Mouse (Mus musculus) midbrain, embryonic 14.5 days (tissue): Measurements from ENCODE around the gene Gm20820. TPM values are rescaled to one million over a fixed set of nuclear protein-coding genes. Genes with fewer than 3 reads are reported as not detected.
"Not testable (repeated sequence)": the region's sequence is repeated elsewhere in the genome, so short reads cannot be mapped to it uniquely, and the experiment has no call there.

Source experiments
- ATAC-seq: fragments of 200-750 bp; cut with Nextera tagmentation; 2 replicates; pipeline ENCODE4 v1.8.0; 2017; ENCODE audit warnings: moderate number of reproducible peaks, moderate library complexity; ENCODE audit not compliant: low FRiP score, low TSS enrichment
- DNase-seq: peaks from one replicate; pipeline ENCODE4 v3.0.0-alpha.2; 2015
- H3K27ac ChIP-seq: fragments of 300-500 bp; sonication (generic); replicated peaks from 2 replicates; pipeline ENCODE4 v1.5.1; 2014; ENCODE audit warnings: mild to moderate bottlenecking, low read depth, low read length, moderate library complexity
- H3K27me3 ChIP-seq: fragments of 300-500 bp; sonication (generic); 2 replicates; pipeline ENCODE4 v1.6.1; 2014; ENCODE audit warnings: low read length, control low read depth, mixed read lengths; ENCODE audit not compliant: control insufficient read depth, insufficient read depth
- H3K36me3 ChIP-seq: fragments of 300-500 bp; sonication (generic); 2 replicates; pipeline ENCODE4 v1.6.1; 2014; ENCODE audit warnings: low read length, control low read depth; ENCODE audit not compliant: control insufficient read depth, insufficient read depth
- H3K4me1 ChIP-seq: fragments of 300-500 bp; sonication (generic); 2 replicates; pipeline ENCODE4 v1.6.1; 2014; ENCODE audit warnings: mild to moderate bottlenecking, antibody characterized with exemption, low read length, control low read depth; ENCODE audit not compliant: control insufficient read depth, insufficient read depth
- H3K4me2 ChIP-seq: fragments of 300-500 bp; sonication (generic); 2 replicates; pipeline ENCODE4 v1.6.1; 2014; ENCODE audit warnings: mild to moderate bottlenecking, low read length, moderate library complexity
- H3K4me3 ChIP-seq: fragments of 300-500 bp; sonication (generic); replicated peaks from 2 replicates; pipeline ENCODE4 v1.5.1; 2014; ENCODE audit warnings: low read depth, low read length
- H3K9ac ChIP-seq: fragments of 300-500 bp; sonication (generic); replicated peaks from 2 replicates; pipeline ENCODE4 v1.6.1; 2014; ENCODE audit warnings: mild to moderate bottlenecking, low read length, moderate library complexity
- H3K9me3 ChIP-seq: fragments of 300-500 bp; sonication (generic); 2 replicates; pipeline ENCODE4 v1.6.1; 2016; ENCODE audit warnings: low read length, control low read depth, mixed read lengths; ENCODE audit not compliant: control insufficient read depth
- WGBS: fragments of 180-500 bp; shearing (Covaris S2); extraction: QIAGEN DNeasy Blood & Tissue Kit; methylation state at CpG from one replicate; pipeline ENCODE4 v1.1.7; 2014; 5-methylcytosine and 5-hydroxymethylcytosine counted together
- polyA plus RNA-seq: library from polyadenylated mRNA; unstranded; fragments of >200 nt; fragmentation: Nextera tagmentation; extraction: Ambion mirVana; gene quantifications from 2 replicates; pipeline ENCODE4 v1.2.1, GENCODE M21; 2014

Gm20820 gene
- polyA plus RNA-seq, result not detected in 2 replicates

DNA sequence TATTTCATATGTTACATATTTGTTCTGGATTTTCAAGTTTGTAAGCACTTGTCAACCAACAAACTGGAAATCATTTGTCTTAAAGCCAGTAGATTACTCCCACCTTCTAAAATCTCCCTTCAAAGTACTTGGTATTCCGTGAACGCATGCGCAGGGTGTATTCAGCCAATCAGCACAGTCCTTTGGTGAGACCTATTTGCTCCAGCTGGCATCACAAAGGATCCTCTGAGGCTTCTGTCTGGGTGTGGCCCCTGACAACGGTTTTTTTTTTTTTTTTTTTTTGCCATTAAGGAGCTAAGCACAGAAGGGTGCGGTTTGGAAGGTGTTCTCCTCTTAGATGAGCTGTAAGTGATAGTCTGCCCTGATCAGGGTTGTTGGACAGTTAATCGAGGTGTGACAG is at the start of gene Gm20820:
Gm20820 (plus strand) TSS at position 301 of the 400 bp plus-strand sequence.
- H3K4me3 ChIP-seq, H3K36me3 ChIP-seq, H3K27ac ChIP-seq, H3K9me3 ChIP-seq, H3K4me2 ChIP-seq, H3K4me1 ChIP-seq, DNase-seq, H3K9ac ChIP-seq, H3K27me3 ChIP-seq, ATAC-seq: not testable (repeated sequence)
- no CpG with 5 or more reads among the region's 6 CpGs for WGBS
